Mouse (Mus musculus): ENCODE data around the gene Prss12.
"Not testable (repeated sequence)": the region's sequence is repeated elsewhere in the genome, so short reads cannot be mapped to it uniquely, and the experiment has no call there.

Gene Prss12

DNA sequence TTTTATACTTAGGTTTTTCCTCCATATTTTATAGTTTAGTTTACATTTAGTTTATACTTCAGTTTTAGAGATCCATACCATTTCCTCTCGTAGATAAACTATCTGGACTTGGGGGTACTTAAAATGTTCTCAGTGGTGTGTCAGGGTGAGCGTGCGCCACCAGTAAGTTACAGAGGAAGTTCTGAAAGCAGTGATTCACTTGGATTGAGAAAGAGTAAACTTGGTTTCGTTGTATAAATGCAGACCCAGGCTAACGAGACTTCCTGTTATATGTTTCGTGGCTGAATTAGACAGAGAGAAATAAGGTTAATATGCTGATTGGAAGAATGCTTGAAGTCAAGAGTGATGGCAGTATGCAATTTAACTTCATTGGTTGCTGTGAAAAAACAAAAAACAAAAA lies 34.6 kb downstream of the Prss12 start:
- no peak for DNase-seq

DNA sequence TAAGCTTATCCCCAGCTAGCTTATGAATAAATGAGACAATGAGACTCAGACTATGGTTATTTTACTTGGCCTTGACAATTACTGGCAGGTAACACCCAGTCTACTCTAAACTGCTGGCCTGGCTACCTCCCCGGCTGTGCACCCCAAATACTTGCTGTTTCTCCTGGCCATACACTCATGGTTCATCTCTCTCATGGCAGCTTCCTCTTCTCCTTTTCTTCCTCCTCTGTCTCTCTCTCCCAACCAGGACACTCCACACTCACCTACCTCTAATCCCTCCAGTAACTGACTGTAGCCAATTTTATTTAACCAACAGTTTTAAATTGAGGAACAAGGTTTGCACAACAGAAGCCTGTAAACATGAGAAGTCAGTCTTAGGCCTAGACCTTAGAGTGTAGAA lies 45.1 kb downstream of the Prss12 start:
- no peak for DNase-seq

DNA sequence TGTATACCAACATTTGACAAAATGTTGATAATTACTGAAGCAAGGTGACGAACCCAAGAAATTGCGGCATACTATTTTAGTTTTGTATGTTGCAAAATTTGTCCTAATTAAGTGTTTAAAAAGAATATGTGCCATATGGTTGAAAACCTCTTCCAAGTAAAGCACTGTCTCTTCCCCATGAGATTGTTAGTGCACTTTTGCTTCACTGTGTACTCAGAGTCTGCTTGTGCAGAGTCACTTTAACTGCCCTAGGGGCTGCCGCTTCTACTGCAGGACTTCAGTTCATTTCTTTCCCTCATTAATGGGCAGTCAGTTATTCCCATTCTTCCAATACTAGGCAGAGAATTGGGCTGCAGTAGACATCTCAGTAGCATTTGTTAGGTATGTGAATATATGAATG lies 46.5 kb downstream of the Prss12 start:
- DNase-seq = no peak

DNA sequence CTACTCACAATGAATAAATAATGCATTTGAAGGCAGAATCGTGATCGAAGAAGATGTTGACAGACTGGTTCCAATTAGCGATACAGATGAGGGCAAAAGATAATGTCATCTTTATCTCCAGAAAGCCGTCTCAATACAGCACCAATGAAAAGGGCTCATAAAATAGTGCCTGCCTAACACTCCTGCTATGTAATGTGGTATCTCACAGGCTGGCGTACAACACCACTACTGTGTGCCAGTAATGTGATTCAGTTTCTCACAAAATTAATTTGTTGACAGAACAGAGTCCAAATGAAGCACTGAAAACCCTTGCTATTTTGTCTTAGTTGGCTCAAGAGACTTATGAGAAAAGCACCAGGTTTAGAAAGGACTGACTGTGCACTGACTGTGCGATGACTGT lies 48.4 kb downstream of the Prss12 start:
- DNase-seq = no peak

DNA sequence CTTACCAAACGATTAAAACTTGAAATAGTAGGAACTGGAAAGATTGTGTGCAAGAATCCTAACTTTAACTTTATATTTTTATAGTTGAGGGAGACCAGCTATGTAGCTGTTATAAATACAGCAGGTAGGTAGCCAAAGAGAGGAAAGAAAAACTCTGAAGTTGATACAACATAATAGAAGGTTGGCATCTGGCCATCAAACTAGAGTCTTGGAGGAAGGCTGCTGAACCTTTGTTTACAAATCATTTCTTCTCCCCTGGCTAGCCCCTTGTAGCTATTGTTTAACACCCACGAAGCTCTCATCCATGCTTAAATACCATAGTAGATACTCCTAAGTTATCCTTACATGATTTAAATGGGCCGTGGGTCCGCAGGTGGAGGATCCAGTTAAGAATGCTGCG lies 52.1 kb downstream of the Prss12 start:
- no peak for DNase-seq

DNA sequence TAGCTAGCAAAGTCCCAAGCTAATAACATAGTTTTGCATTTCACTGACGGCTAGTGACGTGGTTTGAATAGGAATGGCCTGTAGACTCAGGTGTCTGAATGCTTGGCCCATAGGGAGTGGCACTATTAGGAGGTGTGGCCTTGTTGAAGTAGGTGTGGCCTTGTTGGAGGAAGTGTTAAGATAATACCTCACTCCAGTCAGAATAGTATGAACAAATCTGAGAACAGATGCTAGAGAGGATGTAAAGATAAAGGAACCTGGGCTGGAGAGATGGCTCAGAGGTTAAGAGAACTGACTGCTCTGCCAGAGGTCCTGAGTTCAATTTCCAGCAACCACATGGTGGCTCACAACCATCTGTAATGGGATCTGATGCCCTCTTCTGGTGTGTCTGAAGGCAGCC lies 55.1 kb downstream of the Prss12 start:
- DNase-seq = not testable (repeated sequence)

DNA sequence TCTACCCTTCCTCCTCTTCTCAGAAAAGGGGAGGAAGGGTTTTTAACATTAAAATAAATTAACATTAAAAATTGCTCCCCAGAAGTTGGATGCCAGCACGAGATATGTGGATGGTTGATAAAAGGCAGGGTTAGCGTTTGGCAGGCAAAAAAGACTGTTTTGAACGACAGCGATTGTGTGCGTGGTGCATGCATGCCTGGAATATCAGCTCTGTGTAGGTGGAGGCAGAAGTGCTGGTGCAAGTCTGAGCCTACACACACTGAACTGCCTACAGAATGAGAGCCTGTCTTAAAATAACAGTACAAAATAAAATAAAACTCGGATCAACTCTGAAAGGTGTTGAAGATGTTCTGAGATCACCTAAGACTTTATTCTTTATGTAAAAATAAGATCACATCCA lies 57.2 kb downstream of the Prss12 start:
- DNase-seq = no peak

DNA sequence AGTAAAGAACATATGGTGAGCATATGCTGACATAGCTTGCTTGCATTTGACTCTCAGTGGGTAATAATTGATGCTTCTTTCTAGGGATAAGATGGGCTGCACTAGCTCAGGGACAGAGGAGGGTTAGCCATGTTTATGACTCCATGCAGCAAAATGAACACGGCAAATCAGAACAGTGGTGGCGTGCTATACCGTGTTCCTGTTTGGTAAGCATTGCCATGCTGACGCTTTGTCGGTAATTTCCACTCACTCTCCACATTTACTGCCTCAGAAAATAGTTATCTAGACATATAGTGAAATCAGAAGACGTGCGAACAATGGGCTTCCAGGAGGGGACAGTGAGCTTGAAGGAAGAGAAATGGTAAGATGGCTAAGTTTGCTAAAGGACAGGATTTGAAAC lies 58.1 kb downstream of the Prss12 start:
- DNase-seq = no peak

DNA sequence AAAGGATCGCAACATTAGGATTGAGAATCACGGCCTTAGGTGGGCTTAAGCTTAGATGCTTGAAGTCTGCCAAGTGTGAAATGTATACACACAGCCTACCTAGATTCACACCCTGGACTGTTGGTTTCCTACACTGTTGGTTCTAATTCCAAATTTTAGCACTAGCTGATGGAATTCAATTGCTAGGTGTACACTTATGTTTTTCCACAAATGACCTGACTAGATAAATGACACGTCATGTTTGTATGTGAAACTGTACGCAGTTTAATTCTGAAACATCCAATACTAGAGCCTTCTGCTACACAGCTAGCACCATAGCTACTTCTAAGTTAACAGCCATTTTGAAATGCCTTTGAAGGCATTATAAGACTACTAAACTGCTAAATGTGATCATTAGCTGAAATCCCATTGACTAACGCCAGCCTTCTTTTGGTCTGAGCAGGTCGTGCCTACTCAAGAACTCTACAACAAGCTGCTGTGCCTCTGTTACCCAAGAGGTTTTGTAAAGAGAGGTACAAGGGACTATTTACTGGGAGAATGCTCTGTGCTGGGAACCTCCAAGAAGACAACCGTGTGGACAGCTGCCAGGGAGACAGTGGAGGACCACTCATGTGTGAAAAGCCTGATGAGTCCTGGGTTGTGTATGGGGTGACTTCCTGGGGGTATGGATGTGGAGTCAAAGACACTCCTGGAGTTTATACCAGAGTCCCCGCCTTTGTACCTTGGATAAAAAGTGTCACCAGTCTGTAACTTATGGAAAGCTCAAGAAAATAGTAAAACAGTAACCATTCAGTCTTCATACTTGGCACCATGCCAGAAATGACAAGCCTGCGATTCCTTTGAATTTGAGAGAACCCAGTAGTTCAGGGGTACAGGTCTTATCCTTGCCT lies 59.3 kb downstream of the Prss12 start:
- DNase-seq = no peak

DNA sequence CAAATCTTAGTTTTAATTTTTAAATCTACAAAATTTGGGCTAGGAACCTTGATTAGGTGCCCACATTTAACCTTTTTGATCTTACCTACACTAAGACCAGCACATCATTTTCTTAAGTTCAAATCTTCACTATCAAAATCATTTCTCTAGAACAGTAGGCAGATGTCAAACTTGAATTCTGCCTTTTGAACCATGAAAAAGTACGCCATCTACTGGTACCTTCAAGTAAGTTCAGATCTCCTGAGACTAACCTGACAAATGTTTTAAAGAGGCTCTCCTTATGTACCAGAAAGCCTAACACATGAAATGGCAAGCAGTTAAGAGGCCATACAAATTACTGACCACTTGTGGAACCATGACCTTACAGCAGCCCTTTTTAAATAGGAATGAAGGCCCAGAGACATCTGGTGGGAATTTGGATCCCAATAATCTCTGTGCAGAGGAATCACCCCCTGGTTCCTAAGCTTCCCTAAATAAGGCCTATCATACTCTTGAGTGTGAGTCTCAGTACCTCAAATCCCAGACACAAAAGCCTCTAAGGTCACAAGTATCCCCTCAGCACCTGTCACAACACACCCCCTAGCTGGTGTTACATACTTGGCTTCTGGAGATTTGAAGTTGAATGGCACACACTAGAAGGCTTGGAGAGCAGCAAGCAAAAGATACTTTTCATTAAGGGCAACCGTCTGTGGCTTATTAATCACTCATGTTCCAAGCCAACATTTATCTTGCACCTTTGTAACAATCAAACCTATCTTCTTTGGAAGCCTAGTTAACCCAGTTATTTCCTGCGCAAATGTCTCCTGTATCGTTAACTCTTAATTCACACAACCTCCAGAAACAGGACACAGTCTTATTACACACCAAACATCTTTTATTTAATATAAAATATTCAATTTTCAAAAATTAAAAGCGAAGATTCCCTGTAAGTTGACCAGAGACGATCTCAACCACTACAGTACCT lies 60.3 kb downstream of the Prss12 start:
- no peak for DNase-seq

DNA sequence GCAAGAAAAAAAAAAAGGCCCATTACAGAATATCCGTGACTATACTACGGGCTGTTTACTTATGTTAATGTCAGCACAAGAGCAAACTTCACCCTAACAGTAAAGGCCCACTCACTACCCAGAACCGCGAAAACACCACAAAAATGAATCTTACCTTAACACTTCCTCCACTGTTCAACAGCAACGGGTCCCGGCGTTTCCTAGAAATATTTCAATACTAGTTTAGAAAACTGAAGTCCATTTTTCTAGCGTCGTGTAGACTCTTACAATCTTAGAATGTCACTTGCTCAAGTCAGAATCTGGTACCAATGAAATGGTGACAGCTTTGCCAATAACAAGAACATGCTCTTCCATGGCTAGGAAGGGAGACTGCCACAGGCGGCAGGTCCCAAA lies 60.9 kb downstream of the Prss12 start:
- no peak for DNase-seq

DNA sequence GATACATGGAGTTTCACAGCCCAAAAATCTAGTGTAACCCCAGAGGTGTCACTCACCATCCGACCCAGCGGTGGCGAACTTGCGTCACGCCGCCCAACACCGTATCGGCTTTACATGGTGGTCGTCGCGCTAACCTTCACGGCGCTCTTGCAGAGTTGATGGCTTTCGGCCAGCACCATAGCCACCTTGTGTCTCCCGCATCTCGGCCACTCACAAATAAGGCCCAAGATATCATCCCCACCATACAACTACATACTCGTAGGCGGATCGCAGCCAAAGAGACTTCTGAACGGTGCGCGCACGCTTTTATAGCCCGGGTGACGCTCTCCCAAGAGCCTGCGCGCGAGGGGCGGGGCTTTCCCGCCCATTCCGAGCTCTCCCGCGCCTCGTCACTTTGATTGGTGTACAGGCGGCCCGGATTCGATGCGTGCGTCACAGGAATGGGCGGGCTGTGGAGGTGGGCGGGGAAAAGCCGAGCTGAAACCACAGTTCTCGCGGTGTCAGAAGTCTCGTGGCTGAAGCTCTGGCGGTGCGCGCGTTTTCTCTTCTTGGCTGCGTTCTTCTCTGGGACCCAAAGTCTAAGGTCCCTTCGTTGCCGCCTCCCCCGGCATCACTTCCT lies 61.5 kb downstream of the Prss12 start:
- DNase-seq = peak; percentile 98

DNA sequence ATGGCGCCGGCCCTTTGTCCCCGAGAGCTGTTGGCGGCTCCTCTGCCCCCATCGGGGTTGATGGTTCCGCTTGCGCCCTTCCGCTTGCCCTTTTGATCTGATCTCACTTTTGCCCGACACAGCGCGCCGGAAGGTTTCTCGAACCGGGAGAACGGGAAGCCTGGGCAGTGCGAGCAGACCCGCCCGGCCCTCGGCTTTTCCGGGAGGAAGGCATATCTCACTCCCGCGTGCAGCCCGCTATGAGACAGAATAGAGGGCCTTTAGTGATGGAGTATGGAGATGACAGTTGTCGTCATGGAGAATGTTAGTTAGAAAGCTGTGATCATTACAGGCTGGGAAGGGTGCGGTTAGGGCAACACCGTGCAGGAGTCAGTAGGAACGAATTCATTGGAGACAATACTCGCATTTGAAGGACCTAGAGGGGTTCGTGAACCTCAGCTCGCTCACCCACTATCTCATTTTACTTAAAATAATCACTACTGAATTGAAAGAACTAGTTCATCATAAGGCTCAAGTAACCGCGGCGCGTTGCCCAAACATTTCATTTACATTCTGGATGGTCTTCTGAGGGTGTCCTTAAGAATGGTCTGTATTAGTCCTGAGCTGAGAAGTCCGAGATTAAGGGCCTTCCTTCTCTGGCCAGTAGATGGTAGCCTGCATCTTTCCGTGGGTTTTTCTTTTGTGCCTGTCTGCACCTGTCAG lies 62.1 kb downstream of the Prss12 start:
- no peak for DNase-seq

DNA sequence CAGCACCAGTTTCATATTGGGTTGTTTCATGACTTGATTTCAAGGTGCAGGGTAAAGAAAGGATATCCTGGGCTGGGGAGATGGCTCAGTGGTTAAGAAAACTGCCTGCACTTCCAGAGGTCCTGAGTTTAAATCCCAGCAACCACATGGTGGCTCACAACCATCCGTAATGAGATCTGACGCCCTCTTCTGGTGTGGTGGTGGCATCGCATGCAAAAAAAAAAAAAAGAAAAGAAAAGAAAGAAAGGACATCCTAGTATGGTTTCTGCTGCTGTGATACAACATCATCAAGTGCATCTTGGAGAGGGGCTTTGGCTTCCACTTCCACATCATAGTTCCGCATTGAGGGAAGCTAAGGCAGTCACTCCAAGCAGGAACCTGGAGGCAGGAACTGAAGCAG lies 65.1 kb downstream of the Prss12 start:
- DNase-seq = no peak

DNA sequence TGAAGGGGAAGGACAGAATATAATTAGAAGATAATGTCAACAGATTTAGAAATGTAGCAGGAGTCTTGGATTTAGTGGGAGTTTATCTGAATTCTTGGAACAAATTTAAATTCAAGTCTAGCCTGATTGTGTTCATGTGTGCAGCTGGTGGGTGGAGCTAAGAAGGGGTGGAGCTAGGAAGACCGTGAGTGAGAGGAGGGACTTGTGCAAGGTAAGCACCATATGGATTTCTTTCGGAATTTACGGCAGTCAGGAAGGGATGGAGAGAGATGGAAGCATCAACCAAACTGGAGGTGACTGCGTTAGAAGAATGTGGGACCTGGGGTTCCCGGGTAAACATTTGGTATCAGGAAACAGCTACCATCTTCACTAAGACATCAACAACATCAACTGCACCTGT lies 68.2 kb downstream of the Prss12 start:
- no peak for DNase-seq

DNA sequence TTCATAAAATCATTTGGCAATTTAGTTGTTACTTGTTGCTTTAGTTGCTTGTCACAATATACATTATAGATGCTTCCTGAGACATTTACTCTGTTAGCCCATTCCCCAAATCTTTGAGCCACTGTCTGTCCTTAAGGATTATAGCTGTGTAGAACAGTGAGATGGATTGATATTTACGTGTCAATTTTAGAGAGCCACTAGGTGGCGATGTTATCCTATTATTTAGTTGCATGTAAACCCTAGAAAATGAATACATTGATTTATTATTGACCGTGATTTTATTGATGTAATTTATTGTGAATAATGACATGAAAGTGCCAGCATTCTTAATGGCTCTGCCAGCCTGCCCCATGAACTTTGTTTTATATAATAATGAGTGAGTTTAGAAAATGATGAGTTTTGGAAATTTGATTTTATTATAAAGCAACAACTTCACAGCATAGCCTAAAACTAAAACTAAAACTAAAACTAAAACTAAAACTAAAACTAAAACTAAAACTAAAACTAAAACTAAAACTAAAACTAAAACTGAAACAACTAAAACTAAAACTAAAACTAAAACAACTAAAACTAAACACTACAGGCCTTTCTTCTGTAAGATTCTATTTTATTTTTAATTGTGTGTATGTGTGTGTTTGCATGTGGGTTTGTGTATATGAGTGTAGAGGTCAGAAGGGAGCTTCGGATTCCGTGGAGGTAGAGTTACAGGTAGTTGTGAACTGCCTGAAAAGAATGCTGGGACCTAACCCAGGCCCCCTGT lies 69.1 kb downstream of the Prss12 start:
- DNase-seq = peak; percentile 77

DNA sequence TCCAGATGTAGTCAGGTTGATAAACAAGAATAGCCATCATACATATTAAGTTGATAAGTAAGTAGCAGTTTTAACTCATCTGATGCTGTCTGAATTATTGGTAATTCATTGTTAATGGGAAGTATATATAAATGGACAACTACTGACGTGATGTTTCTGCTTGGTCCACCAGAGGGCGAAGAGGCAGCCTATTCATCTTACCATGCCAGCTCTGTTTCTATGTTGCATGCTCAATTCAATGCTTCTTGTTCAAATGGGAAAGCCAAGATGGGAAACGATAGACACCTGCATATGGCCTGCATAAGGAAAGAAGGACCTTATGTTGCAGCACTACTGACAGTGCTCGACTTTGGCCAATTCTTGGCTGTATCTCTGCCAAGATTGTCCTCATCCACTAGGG lies 70.1 kb downstream of the Prss12 start:
- peak; percentile 53 for DNase-seq

DNA sequence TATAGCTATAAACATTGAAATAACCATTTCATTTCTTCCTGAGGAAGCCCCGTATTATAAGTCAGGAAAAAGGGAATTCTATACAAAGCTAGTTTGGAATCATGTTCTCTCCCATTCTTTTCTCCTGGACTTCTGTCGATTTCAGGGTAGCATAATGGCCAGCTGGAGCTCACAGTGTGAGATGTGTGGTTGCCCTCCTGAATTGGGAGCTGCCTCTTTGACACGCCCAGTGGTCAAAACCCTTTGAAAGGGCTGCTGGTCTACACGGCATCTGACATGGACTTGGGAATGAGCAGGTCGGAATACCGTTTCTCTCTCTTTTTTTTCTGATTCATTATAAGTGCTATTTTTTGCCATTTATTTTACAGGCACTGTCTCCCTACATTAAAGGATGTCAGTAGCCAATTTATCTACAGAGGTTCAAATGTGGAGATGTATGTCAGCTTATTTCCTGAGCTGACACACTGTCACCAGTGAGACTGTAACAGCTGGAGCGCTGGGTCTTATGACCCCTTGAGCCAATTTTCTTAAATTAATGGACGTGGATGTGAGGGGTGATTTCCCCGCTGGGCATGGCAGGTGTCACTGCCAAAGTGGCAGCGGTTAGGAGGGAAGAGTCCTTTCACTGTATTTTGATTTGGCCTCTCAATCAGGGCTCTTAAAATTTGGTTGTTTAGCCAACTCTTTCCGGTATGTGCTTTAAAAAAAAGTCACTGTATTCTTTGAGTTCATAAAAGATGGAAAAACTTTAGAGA lies 79.8 kb downstream of the Prss12 start:
- peak; percentile 46 for DNase-seq

DNA sequence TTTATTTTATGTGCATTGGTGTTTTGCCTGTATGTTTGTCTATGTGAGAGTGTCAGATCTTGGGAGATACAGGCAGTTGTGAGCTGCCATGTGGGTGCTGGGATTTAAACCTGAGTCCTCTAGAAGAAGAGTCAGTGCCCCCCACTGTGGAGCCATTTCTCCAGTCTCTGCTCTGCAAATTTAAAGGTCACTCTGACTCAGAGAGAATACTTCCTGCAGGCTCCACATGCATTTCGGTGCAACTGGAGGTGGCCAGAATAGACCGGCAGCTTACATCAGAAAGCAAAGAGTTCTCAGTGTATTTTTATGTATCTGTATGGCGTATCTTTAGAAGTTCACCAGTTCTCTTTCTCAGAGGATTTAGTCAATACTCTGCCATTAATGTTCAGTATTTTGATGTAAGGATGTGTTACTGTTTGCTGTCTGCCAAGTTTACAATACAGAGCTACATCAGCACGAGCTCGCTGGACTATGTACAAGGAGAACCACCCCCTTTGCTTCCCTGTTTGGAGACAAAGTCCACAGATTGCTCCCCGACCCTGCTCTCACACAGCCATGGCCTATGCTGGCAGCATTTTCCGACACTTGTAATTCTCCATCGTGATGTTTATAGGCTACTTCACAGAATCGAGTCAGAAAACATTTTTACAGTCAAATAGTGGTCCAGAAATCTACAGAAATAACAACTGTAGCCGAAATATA lies 81.2 kb downstream of the Prss12 start:
- no peak for DNase-seq

DNA sequence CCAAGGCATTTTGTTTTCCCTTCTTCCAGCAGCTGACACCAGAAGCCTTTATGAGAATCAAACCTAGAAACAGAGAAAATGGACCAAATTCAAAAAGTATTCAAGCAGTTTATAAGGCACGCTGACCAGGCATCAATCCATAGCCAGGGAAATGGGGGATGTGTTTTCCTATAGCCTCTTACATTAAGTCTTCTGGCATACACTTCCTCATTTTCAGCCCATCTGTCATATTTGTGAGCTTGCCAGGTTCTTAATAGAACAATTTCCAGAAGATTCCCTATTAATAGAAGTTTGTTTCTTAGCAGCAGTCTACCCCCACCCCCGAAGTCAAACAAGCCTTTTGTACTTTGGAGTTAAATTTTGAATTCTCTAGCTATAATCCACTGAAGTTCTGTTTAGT lies 84.4 kb downstream of the Prss12 start:
- peak; percentile 31 for DNase-seq

DNA sequence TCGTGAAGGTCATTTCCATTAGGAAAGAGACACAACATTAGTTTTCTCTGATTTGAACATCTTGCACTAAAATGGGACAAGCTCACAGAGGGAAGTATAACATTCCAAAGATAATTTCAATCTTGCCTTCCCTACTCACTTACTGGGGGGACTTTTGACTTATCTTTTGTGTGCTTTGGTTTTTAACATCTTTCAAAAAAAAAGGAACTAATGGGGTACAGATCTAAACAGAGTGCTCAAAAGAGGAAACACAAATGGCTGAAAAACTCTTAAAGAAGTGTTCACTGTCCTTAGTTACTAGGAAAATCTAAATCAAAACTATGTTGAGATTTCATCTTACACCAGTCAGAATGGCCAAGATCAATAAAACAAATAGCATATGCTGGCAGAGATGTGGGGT lies 90.6 kb downstream of the Prss12 start:
- no peak for DNase-seq

Measured in cerebellum, adult 8-10 months (tissue).